Mouse (Mus musculus) kidney, embryonic 14.5 days (tissue): ENCODE results near the gene 4931428F04Rik. TPM values are rescaled to one million over a fixed set of nuclear protein-coding genes. Genes with fewer than 3 reads are reported as not detected.

Source experiments
- ATAC-seq: fragments of 200-750 bp; cut with Nextera tagmentation; 2 replicates; pipeline ENCODE4 v1.8.0; 2017; ENCODE audit warnings: moderate number of reproducible peaks, mild to moderate bottlenecking, moderate TSS enrichment, moderate library complexity; ENCODE audit not compliant: low FRiP score, low TSS enrichment
- H3K27ac ChIP-seq: fragments of 300-500 bp; sonication (generic); 2 replicates; pipeline ENCODE4 v1.5.1; 2014; ENCODE audit warnings: low read depth, mild to moderate bottlenecking, low read length, moderate library complexity, mixed read lengths
- H3K27me3 ChIP-seq: fragments of 300-500 bp; sonication (generic); 2 replicates; pipeline ENCODE4 v1.6.1; 2014; ENCODE audit warnings: mild to moderate bottlenecking, low read length; ENCODE audit not compliant: control insufficient read depth, insufficient read depth
- H3K36me3 ChIP-seq: fragments of 300-500 bp; sonication (generic); 2 replicates; pipeline ENCODE4 v1.6.1; 2014; ENCODE audit warnings: low read length, mixed read lengths; ENCODE audit not compliant: control insufficient read depth, insufficient read depth
- H3K4me1 ChIP-seq: fragments of 300-500 bp; sonication (generic); 2 replicates; pipeline ENCODE4 v1.6.1; 2014; ENCODE audit warnings: low read length, mixed read lengths; ENCODE audit not compliant: control insufficient read depth, insufficient read depth
- H3K4me2 ChIP-seq: fragments of 300-500 bp; sonication (generic); replicated peaks from 2 replicates; pipeline ENCODE4 v1.6.1; 2014; ENCODE audit warnings: low read depth, mild to moderate bottlenecking, low read length
- H3K4me3 ChIP-seq: fragments of 300-500 bp; sonication (generic); 2 replicates; pipeline ENCODE4 v1.5.1; 2014; ENCODE audit warnings: mild to moderate bottlenecking, low read length
- H3K9ac ChIP-seq: fragments of 300-500 bp; sonication (generic); 2 replicates; pipeline ENCODE4 v1.6.1; 2014; ENCODE audit warnings: low read depth, mild to moderate bottlenecking, low read length, moderate library complexity
- H3K9me3 ChIP-seq: fragments of 300-500 bp; sonication (generic); 2 replicates; pipeline ENCODE4 v1.6.1; 2016; ENCODE audit warnings: low read length; ENCODE audit not compliant: control insufficient read depth
- WGBS: fragments of 180-500 bp; shearing (Covaris S2); extraction: QIAGEN DNeasy Blood & Tissue Kit; methylation state at CpG from one replicate; pipeline ENCODE4 v1.1.7; 2014; 5-methylcytosine and 5-hydroxymethylcytosine counted together
- polyA plus RNA-seq: library from polyadenylated mRNA; unstranded; fragments of >200 nt; fragmentation: Nextera tagmentation; extraction: Ambion mirVana; gene quantifications from 2 replicates; pipeline ENCODE4 v1.2.1, GENCODE M21; 2014

The 4931428F04Rik gene
- polyA plus RNA-seq: 4.3 and 10.4 TPM in 2 replicates

DNA sequence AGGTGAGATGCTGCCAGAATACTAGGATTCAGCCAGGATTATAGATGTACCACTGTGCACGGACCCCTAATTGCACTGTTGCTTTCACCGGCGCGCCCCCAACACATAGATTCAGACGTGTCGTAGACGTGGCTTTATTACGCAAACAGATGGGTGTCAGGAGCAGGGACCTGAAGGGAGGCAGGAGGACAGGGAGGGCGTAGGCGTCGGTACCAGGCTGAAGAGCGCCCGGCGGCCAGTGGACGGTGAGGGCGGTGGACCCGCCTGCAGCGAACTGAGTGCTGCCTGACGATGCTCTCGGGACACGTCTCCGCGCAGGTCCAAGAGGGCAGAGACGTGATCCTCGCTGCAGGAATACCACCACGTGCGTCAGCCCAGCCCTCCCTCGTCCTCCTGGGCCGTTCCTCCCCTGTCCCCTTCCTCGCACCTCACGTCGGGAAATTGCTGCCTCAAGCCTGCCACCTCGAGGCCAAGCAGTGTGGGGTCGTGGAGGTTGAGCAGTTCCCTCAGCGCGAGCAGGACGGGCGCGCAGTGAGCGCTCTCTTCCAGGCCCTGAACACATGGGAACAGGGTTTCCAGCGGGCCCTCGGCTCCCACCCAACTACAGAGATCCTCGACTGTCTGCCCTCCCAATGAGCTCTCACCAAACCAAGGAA is at the start of gene 4931428F04Rik:
4931428F04Rik (minus strand) TSS at position 60 of the 656 bp plus-strand sequence.
- Histone ChIP-seq H3K4me1 (peaks cover 22% of the 10 kb centered on the region), H3K27me3 (peaks cover 9% of the 10 kb centered on the region; the same call in 1 of the 2 replicates), H3K36me3 (no peaks in the 10 kb centered on the region; the same call in 1 of the 2 replicates), H3K4me3 (peak within 1 kb of the TSS; percentile 56), H3K27ac (peak within 1 kb of the TSS; percentile 76), H3K9ac (peak within 1 kb of the TSS; percentile 60), H3K9me3 (no peaks in the 10 kb centered on the region), H3K4me2 (peak within 1 kb of the TSS; percentile 87)
- WGBS: 3% methylated on average over 43 of the region's 43 CpGs
- peak; percentile 30 for ATAC-seq

DNA sequence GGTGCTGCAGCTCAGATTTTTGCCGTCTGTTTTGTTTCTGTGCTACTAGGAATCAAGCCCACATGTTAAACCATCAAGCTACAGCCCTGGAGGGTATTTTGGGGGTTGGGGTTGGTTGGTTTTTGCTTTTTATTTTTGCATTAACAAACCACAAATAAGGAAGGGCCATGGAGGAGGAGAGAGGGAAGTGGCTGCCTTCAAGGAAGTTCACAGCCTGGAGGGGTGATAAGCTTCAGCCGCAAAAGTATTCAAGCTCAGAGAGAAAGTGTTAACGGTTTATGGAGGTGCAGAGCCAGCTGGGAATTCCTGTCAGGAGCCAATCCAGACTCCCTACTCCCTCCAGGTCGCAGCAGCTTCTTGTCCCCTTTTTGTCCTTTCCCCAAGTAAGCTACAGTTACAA is 49.3 kb upstream of the 4931428F04Rik start:
- Histone ChIP-seq H3K9ac (no peak overlapping the region), H3K4me1 (peaks cover 10% of the 10 kb centered on the region; the same call in 1 of the 2 replicates), H3K4me3 (no peak overlapping the region), H3K27ac (no peak overlapping the region), H3K9me3 (no peaks in the 10 kb centered on the region), H3K4me2 (no peak overlapping the region), H3K36me3 (peaks cover 45% of the 10 kb centered on the region), H3K27me3 (no peaks in the 10 kb centered on the region)
- no peak for ATAC-seq
- WGBS: 23% methylated on average over 4 of the region's 4 CpGs

DNA sequence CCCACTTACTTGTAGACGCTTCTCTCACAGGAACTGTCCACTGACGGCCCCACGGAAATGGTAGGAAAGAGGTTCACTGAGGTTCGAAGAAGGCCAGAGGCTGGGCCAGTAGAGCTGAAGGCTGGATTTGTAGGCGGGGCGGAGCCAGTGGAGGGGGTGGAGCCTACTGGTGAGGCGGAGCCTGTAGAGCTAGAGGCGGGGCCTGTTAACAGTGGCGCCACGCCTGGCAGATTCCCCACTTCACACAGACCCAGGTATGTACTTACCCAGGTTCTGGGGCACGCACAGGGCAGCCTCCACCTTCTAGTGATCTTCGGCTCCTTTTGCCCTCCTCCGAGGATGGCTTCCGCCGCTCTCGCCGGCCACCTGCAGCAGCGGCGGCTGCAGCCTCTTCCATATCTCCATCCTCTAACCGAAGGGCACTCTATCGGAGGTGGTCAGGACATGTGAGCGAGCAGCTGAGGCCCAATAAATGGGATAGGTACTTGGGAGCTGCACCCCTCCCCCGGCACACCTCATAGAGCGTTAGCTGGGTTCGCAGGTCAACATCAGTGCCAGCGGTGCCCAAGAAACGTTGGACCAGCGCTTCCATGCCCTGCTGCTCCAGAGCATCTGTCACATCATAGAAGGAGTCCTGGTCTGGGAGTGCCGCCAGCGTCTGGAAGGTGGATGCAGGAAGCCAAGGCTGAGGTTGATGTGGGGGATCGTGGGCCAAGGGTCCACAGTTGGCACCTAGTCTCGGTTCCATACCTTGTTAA is 46.9 kb upstream of the 4931428F04Rik start:
- Histone ChIP-seq H3K9ac (no peak overlapping the region), H3K4me3 (no peak overlapping the region), H3K9me3 (no peaks in the 10 kb centered on the region), H3K4me1 (peaks cover 10% of the 10 kb centered on the region; the same call in 1 of the 2 replicates), H3K27ac (no peak overlapping the region), H3K36me3 (peaks cover 59% of the 10 kb centered on the region), H3K27me3 (no peaks in the 10 kb centered on the region), H3K4me2 (no peak overlapping the region)
- WGBS: 53% methylated on average over 32 of the region's 32 CpGs
- no peak; the same call in 1 of the 2 replicates for ATAC-seq

DNA sequence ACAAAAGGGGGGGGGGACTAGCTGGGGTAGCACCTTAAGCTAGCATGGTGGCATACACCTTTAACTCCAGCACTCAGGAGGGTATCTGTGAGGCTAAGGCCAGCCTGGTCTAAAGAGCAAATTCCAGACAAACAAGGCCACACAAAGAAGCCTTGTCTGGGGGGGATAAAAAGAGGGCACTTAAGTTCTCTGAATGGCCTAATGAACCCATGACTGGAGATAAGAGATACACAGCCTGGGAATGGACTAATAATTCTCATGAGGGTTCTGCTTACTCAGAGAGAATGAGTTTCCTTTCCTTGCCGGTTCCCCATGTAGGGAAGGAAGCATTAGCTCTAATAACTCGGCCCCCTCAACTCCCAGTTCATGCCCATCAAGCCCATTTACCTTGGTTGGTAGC is 42.9 kb upstream of the 4931428F04Rik start:
- Histone ChIP-seq H3K27ac (no peak overlapping the region), H3K27me3 (no peaks in the 10 kb centered on the region), H3K4me3 (no peak overlapping the region), H3K9ac (no peak overlapping the region), H3K4me2 (no peak overlapping the region), H3K36me3 (peaks cover 87% of the 10 kb centered on the region), H3K9me3 (no peaks in the 10 kb centered on the region), H3K4me1 (peaks cover under 1% of the 10 kb centered on the region)
- 78% methylated on average over 2 of the region's 2 CpGs for WGBS
- ATAC-seq: no peak

DNA sequence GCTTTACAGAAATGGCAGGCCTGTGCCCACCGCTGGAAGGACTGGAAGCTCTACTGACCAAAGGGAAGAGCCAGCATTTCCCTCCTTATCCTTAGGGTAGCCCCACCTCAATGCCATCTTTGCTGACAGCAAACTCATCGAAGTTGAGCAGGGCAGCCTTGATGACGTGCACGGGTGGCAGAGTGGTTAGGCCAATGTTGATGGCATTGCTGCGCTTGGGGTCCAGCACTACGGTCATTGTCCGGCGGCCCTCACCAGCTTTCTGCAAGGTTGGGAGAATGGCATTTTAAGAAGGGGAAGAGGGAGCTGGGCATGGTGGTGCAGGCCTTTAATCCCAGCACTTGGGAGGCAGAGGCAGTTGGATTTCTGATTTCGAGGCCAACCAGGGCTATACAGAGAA is 42.3 kb upstream of the 4931428F04Rik start:
- H3K9ac ChIP-seq: no peak overlapping the region
- H3K4me2 ChIP-seq: no peak overlapping the region
- H3K27ac ChIP-seq: no peak overlapping the region
- H3K27me3 ChIP-seq: no peaks in the 10 kb centered on the region
- H3K36me3 ChIP-seq: peaks cover 81% of the 10 kb centered on the region
- 92% methylated on average over 9 of the region's 9 CpGs for WGBS
- no peaks in the 10 kb centered on the region for H3K9me3 ChIP-seq
- H3K4me1 ChIP-seq: peaks cover 7% of the 10 kb centered on the region
- no peak overlapping the region for H3K4me3 ChIP-seq
- no peak for ATAC-seq

DNA sequence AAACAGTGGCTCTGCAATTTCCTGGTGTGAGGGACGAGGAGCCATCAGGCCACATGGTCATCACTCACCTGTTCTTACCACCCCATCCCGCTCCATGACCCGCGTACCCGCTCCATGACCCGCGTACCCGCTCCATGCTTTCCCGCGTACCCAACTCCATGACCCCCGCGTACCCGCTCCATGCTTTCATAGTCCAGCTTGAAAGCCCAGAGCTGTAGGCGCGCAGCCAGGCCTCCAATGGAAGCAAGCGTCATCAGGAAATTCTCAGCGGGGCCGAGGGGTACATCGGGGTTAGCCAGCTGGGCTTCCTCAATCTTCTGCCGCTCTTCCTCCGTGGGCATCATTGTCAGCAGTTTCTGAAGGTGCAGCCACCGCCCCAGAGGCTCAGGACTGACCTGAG is 41.8 kb upstream of the 4931428F04Rik start:
- Histone ChIP-seq H3K27me3 (no peaks in the 10 kb centered on the region), H3K27ac (no peak overlapping the region), H3K4me3 (no peak overlapping the region), H3K36me3 (peaks cover 76% of the 10 kb centered on the region), H3K9me3 (no peaks in the 10 kb centered on the region), H3K4me2 (no peak overlapping the region), H3K9ac (no peak overlapping the region), H3K4me1 (peaks cover 8% of the 10 kb centered on the region)
- WGBS: 95% methylated on average over 22 of the region's 22 CpGs
- no peak for ATAC-seq

DNA sequence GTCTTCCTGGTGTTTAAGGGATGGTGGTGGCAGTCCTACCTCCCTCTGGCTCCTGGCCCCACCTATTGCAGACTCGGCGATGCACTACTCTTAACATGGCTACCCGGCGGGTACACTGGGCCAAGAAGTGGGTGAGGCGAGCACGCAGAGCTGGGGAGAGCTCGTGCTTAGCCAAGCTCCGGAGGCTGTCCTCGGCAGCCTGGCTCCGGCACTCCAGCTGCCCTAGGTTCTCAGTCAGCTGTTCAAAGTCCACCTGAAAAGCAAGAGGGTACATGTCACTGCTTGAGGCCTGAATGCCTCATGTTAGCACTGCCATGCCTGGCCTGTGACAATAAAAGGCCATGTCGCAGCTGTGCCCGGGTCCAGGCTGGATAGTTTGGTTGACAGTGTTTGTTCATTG is 40.7 kb upstream of the 4931428F04Rik start:
- Histone ChIP-seq H3K9me3 (no peaks in the 10 kb centered on the region), H3K27me3 (no peaks in the 10 kb centered on the region), H3K9ac (no peak overlapping the region), H3K4me3 (no peak overlapping the region), H3K4me2 (no peak overlapping the region), H3K36me3 (peaks cover 65% of the 10 kb centered on the region), H3K4me1 (peaks cover 9% of the 10 kb centered on the region), H3K27ac (no peak overlapping the region)
- no peak for ATAC-seq
- 95% methylated on average over 12 of the region's 12 CpGs for WGBS

DNA sequence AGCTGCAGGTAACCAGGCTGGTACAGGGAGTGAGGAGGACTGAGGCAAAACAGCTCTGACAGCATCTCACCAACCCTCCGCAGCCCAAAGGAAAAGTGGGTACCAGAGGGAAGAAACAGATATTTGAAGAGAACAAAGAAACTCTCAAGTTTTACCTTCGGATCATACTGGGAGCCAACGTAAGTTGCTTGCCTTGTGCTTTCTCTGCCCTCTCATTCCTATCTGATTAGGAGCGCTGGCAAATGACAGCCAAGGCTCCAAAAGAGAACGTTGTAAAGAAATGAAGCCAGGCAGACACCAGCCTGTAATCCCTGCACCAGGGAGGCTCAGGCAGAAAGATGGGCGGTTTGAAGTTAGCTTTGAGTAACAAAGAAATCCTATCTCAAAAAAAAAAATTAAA is 37.3 kb upstream of the 4931428F04Rik start:
- peaks cover 50% of the 10 kb centered on the region for H3K36me3 ChIP-seq
- peak overlapping the region; percentile 93 for H3K4me3 ChIP-seq
- H3K27me3 ChIP-seq: no peaks in the 10 kb centered on the region
- no peak for ATAC-seq
- WGBS: 42% methylated on average over 6 of the region's 6 CpGs
- peak overlapping the region; percentile 79 for H3K9ac ChIP-seq
- H3K9me3 ChIP-seq: no peaks in the 10 kb centered on the region
- H3K27ac ChIP-seq: no peak overlapping the region
- peaks cover 15% of the 10 kb centered on the region for H3K4me1 ChIP-seq
- H3K4me2 ChIP-seq: peak overlapping the region; percentile 70

DNA sequence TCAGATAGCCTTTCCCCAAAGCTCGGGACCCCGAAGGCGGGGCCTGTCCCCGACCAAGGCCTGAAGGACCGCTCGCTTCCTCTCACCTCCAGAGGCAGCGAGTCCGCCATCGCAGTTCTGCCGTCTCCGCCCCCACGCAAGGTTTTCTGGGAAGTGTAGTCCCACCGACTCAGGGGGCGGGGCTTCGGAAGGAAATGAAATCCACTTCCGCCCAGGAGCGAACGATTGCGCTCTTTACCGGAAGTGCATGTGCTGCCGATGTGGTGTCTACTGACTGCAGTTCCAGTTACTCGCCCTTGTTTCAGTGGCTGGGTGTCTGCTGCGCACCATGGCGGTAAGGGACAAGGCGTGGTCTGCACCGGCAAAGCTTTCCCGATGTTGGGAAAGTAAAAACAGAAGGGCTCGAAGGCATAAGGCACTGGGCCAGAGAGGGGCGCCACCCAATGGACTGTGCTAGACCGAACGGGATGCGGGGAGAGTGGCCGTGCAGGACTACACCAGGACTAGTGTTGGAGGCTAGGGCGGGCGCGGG is 36.5 kb upstream of the 4931428F04Rik start, which contains the start of the genes Lrrc29 and Tmem208:
Lrrc29 (minus strand) TSS at position 138 of the 532 bp plus-strand sequence.
Tmem208 (plus strand) TSS at position 214 of the 532 bp plus-strand sequence.
- Histone ChIP-seq H3K9me3 (no peaks in the 10 kb centered on the region), H3K4me1 (peaks cover 15% of the 10 kb centered on the region), H3K9ac (peak within 1 kb of the TSS; percentile 79), H3K36me3 (peaks cover 43% of the 10 kb centered on the region), H3K27me3 (no peaks in the 10 kb centered on the region), H3K27ac (peak within 1 kb of the TSS; percentile 70; the same call in 1 of the 2 replicates), H3K4me3 (peak within 1 kb of the TSS; percentile 93), H3K4me2 (peak within 1 kb of the TSS; percentile 74)
- ATAC-seq: peak; percentile 92
- WGBS: 1% methylated on average over 34 of the region's 36 CpGs
